In genomic region chr10:94562991-94563390, GRCm38 (mm10) we compare ENCODE assay signal across 29 mouse cellular contexts.
"Had no signal": no experiment of that assay in that cellular context is flagged by ENCODE, and none has a peak within 500 bp of the region (broad histone marks: within the 10 kb centered on the region; RNA-seq: fewer than 3 reads in every experiment).

No protein-coding gene starts in this region.

- H3K4me1 ChIP-seq: limb, embryonic 12.5 days; midbrain, embryonic 15.5 days; neural tube, embryonic 12.5 days had no signal

- H3K4me3 ChIP-seq: left cerebral cortex, adult 2 months; limb, embryonic 12.5 days; limb, embryonic 13.5 days; liver, embryonic 12.5 days; liver, embryonic 13.5 days; liver, embryonic 15.5 days; lung, embryonic 15.5 days; megakaryocyte, embryonic 14.5 days; midbrain, embryonic 10.5 days; midbrain, embryonic 12.5 days; midbrain, embryonic 13.5 days; midbrain, embryonic 15.5 days; neural tube, embryonic 12.5 days had no signal

- H3K36me3 ChIP-seq: limb, embryonic 12.5 days; limb, embryonic 13.5 days; liver, embryonic 12.5 days; liver, embryonic 13.5 days; liver, embryonic 15.5 days; lung, embryonic 15.5 days; midbrain, embryonic 10.5 days; midbrain, embryonic 12.5 days; midbrain, embryonic 13.5 days; midbrain, embryonic 15.5 days; neural tube, embryonic 12.5 days had no signal

- ATAC-seq: liver, embryonic 12.5 days; liver, postnatal 0 days; midbrain, embryonic 13.5 days; midbrain, embryonic 15.5 days; midbrain, embryonic 16.5 days had no signal

- DNase-seq: left cerebral cortex, postnatal 4 days; liver; liver, embryonic 13.5 days; liver, postnatal 0 days; lung, adult 18-20 months; lung, adult 2 months; lung, embryonic 14.5 days; lung, postnatal 10 days; lung, postnatal 14 days; lung, postnatal 36 days; lung, postnatal 4 days; midbrain, embryonic 14.5 days had no signal

- H3K27me3 ChIP-seq: limb, embryonic 12.5 days; limb, embryonic 13.5 days; liver, embryonic 12.5 days; liver, embryonic 13.5 days; liver, embryonic 15.5 days; lung, embryonic 15.5 days; midbrain, embryonic 13.5 days; midbrain, embryonic 15.5 days; neural tube, embryonic 12.5 days had no signal

- H3K9me3 ChIP-seq: limb, embryonic 12.5 days; limb, embryonic 13.5 days; liver, embryonic 12.5 days; liver, embryonic 13.5 days; liver, embryonic 15.5 days; lung, embryonic 15.5 days; megakaryocyte, embryonic 14.5 days; midbrain, embryonic 10.5 days; midbrain, embryonic 12.5 days; midbrain, embryonic 13.5 days; midbrain, embryonic 15.5 days; neural tube, embryonic 12.5 days had no signal

- H3K4me2 ChIP-seq: limb, embryonic 12.5 days; limb, embryonic 13.5 days; liver, embryonic 11.5 days; liver, embryonic 12.5 days; liver, embryonic 13.5 days; liver, embryonic 15.5 days; lung, embryonic 14.5 days; lung, embryonic 15.5 days; midbrain, embryonic 11.5 days; midbrain, embryonic 12.5 days; midbrain, embryonic 13.5 days; midbrain, embryonic 15.5 days; neural tube, embryonic 12.5 days had no signal

- H3K27ac ChIP-seq: left cerebral cortex, adult 2 months; limb, embryonic 12.5 days; limb, embryonic 13.5 days; liver, embryonic 12.5 days; liver, embryonic 13.5 days; liver, embryonic 14.5 days; liver, embryonic 15.5 days; lung, embryonic 15.5 days; macrophage; midbrain, embryonic 10.5 days; midbrain, embryonic 12.5 days; midbrain, embryonic 13.5 days; midbrain, embryonic 15.5 days; neural tube, embryonic 12.5 days had no signal

- H3K9ac ChIP-seq: limb, embryonic 12.5 days; limb, embryonic 13.5 days; liver, embryonic 12.5 days; liver, embryonic 13.5 days; liver, embryonic 14.5 days; liver, embryonic 15.5 days; liver, postnatal 0 days; lung, embryonic 14.5 days; lung, embryonic 15.5 days; midbrain, embryonic 12.5 days; midbrain, embryonic 13.5 days; midbrain, embryonic 15.5 days; neural tube, embryonic 12.5 days had no signal
